Mouse (Mus musculus) limb, embryonic 11.5 days (tissue): ENCODE measurements around the gene Paxx. TPM values are rescaled to one million over a fixed set of nuclear protein-coding genes. Genes with fewer than 3 reads are reported as not detected.

Source experiments
- ATAC-seq: fragments of 200-750 bp; cut with Nextera tagmentation; 2 replicates; pipeline ENCODE4 v1.8.0; 2017; ENCODE audit warnings: low read depth; ENCODE audit not compliant: insufficient number of reproducible peaks, low FRiP score, low TSS enrichment
- DNase-seq: peaks from one replicate; pipeline ENCODE4 v3.0.0-alpha.2; 2015; ENCODE audit warnings: low spot score
- H3K27ac ChIP-seq: fragments of 300-500 bp; sonication (generic); replicated peaks from 2 replicates; pipeline ENCODE4 v1.5.1; 2014; ENCODE audit warnings: low read depth, mild to moderate bottlenecking, low read length
- H3K27me3 ChIP-seq: fragments of 300-500 bp; sonication (generic); 2 replicates; pipeline ENCODE4 v1.6.1; 2014; ENCODE audit warnings: mild to moderate bottlenecking, low read length, mixed read lengths; ENCODE audit not compliant: control insufficient read depth, insufficient read depth
- H3K36me3 ChIP-seq: fragments of 300-500 bp; sonication (generic); 2 replicates; pipeline ENCODE4 v1.6.1; 2014; ENCODE audit warnings: mild to moderate bottlenecking, low read length, moderate library complexity, mixed read lengths; ENCODE audit not compliant: control insufficient read depth, insufficient read depth
- H3K4me1 ChIP-seq: fragments of 300-500 bp; sonication (generic); 2 replicates; pipeline ENCODE4 v1.6.1; 2014; ENCODE audit warnings: low read length, mixed read lengths; ENCODE audit not compliant: control insufficient read depth, insufficient read depth
- H3K4me2 ChIP-seq: fragments of 300-500 bp; sonication (generic); 2 replicates; pipeline ENCODE4 v1.6.1; 2014; ENCODE audit warnings: low read depth, mild to moderate bottlenecking, moderate library complexity; ENCODE audit not compliant: severe bottlenecking
- H3K4me3 ChIP-seq: fragments of 300-500 bp; sonication (generic); 2 replicates; pipeline ENCODE4 v1.5.1; 2014; ENCODE audit warnings: low read depth, low read length
- H3K9ac ChIP-seq: fragments of 300-500 bp; sonication (generic); 2 replicates; pipeline ENCODE4 v1.6.1; 2014; ENCODE audit warnings: mild to moderate bottlenecking, low read length
- H3K9me3 ChIP-seq: fragments of 300-500 bp; sonication (generic); 2 replicates; pipeline ENCODE4 v1.6.1; 2016; ENCODE audit warnings: low read length; ENCODE audit not compliant: control insufficient read depth
- WGBS: fragments of 180-500 bp; shearing (Covaris S2); extraction: QIAGEN DNeasy Blood & Tissue Kit; methylation state at CpG from one replicate; pipeline ENCODE4 v1.1.7; 2014; 5-methylcytosine and 5-hydroxymethylcytosine counted together
- polyA plus RNA-seq: library from polyadenylated mRNA; unstranded; fragments of >200 nt; fragmentation: Nextera tagmentation; extraction: Ambion mirVana; gene quantifications from 2 replicates; pipeline ENCODE4 v1.2.1, GENCODE M21; 2014

Gene Paxx
- polyA plus RNA-seq, 1 experiment from 2014 or later = 18.1 TPM

- DNase-seq (no peak), ATAC-seq (no peak)
- no peak overlapping the region for H3K27ac ChIP-seq
- H3K4me1 ChIP-seq = no peaks in the 10 kb centered on the region
- H3K9ac ChIP-seq = no peak overlapping the region
- H3K4me3 ChIP-seq = no peak overlapping the region
- 86% methylated on average over 10 of the region's 10 CpGs for WGBS
- no peaks in the 10 kb centered on the region for H3K9me3 ChIP-seq
- no peaks in the 10 kb centered on the region; the same call in 1 of the 2 replicates for H3K36me3 ChIP-seq
- no peaks in the 10 kb centered on the region for H3K27me3 ChIP-seq
- no peak overlapping the region for H3K4me2 ChIP-seq
These were observed 24.5 kb downstream of the Paxx start for GRCm38 (mm10) chr2:25436286-25436820.

DNA sequence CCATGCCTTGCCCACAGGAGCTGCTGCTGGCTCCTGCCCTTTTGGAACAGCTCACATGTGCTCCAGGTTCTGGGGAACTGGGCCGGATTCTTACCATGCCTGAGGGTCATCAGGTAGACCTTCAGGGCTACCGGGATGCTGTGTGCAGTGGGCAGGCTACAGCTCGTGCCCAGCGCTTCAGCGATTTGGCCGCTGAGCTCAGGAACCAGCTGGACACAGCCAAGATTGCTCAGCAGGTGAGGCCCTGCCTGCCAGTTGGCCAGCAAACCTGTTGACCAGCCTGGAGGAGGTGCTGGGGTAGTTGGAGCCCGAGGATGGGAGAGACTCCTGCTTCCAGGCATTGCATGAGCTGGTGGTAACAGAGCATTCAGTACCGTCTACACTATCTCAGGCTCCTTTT is 26.6 kb downstream of the Paxx start:
- 86% methylated on average over 8 of the region's 8 CpGs for WGBS
- Histone ChIP-seq H3K36me3 (no peaks in the 10 kb centered on the region; the same call in 1 of the 2 replicates), H3K9ac (no peak overlapping the region), H3K9me3 (no peaks in the 10 kb centered on the region), H3K27me3 (peaks cover under 1% of the 10 kb centered on the region; the same call in 1 of the 2 replicates), H3K4me3 (no peak overlapping the region), H3K4me2 (no peak overlapping the region), H3K27ac (no peak overlapping the region), H3K4me1 (no peaks in the 10 kb centered on the region)
- DNase-seq (no peak), ATAC-seq (no peak)

DNA sequence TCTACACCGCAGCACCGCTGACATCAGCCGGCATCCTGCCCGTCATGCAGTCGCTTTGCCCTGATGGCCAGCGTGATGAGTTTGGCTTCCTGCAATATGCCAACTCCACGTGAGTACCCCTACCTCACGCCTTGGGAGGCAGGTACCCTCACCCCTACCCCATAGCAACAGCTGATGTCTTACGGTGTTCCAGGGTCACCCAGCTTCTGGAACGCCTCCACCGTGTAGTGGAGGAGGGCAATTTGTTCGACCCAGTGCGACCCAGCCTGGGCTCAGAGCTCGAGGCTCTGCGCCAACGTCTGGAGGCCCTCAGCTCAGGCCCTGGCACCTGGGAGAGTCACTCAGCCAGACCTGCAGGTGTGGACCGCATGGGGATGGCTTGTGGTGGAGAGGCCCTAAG is 27.8 kb downstream of the Paxx start:
- Histone ChIP-seq H3K9me3 (no peaks in the 10 kb centered on the region), H3K36me3 (no peaks in the 10 kb centered on the region), H3K27me3 (peaks cover 5% of the 10 kb centered on the region; the same call in 1 of the 2 replicates), H3K4me2 (no peak overlapping the region), H3K27ac (no peak overlapping the region), H3K4me3 (no peak overlapping the region), H3K4me1 (0 out of 2 replicates have a peak, but pooled peaks cover 3% of the 10 kb centered on the region), H3K9ac (no peak overlapping the region)
- ATAC-seq (no peak), DNase-seq (no peak)
- WGBS = 75% methylated on average over 17 of the region's 17 CpGs

DNA sequence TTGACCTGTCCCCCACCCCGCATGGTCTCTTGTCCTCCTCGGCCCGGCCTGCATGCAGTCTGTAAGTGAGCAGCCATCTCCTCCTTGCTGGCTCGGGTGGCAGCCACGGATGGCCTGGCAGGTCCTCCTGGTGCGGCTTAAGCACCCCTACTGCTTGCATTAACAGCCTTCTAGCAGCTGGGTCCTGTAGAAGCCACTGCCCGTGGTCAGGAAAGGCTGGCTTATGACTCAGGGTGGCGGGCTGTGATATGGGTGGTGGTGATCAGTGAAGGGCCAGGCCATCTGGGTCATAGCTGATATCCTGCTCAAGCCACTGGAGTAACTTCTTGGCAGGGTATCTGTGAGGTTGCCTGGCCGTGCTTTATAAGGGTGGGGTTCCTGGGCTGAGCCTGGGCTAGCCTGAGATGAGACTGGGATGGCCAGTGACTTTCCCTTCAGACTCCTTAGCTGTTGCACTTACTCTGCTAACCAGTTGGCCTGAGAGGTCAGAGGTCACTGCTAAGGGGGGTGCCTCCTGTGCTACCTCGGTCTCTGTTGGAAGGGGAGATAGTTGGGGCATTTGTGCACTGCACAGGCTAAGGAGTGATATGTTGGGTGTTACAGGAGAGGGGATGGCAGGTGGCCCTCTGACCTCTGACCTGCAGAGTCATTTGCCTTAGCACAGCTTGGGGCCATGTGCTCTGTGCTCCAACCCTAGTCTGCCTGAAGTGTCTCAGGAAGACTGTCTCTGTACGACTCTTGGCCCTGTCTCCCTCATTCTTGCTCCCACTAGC is 28.4 kb downstream of the Paxx start:
- Histone ChIP-seq H3K9ac (no peak overlapping the region), H3K27ac (no peak overlapping the region), H3K4me3 (no peak overlapping the region), H3K4me2 (no peak overlapping the region), H3K36me3 (no peaks in the 10 kb centered on the region), H3K9me3 (no peaks in the 10 kb centered on the region), H3K4me1 (0 out of 2 replicates have a peak, but pooled peaks cover 3% of the 10 kb centered on the region), H3K27me3 (peaks cover 5% of the 10 kb centered on the region; the same call in 1 of the 2 replicates)
- ATAC-seq = no peak
- 57% methylated on average over 11 of the region's 11 CpGs for WGBS
- no peak for DNase-seq

DNA sequence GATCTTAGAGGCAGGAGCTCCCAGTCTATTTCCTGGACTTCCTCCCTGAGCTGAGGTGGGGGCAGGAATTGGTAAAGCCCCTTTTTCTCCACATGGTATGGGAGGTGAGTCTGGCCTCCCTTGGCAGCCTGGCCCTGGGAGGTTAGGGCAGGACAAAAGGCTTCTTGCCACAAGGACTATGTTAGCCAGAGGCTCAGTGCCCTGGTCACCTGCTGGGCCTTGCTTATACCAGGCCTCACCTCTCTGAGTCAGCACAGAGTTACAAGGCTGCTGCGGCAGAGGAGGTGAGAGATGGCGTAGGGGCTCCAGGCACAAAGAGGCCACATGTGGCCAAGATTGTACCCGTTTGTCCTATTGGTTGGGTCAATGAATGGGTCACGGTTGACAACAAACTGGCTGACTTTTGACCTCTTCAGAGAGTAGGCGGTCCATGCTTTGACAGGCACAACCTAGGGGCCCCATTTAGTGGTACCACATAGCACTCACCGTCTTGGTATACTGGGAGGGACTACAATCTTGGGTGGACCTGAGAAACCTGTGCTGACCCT is 29.5 kb downstream of the Paxx start:
- H3K4me1 ChIP-seq = 0 out of 2 replicates have a peak, but pooled peaks cover 3% of the 10 kb centered on the region
- WGBS = 62% methylated on average over 6 of the region's 6 CpGs
- H3K36me3 ChIP-seq = no peaks in the 10 kb centered on the region
- no peak for ATAC-seq
- H3K4me2 ChIP-seq = no peak overlapping the region
- no peak overlapping the region for H3K4me3 ChIP-seq
- no peaks in the 10 kb centered on the region for H3K9me3 ChIP-seq
- peaks cover 7% of the 10 kb centered on the region for H3K27me3 ChIP-seq
- DNase-seq = no peak
- no peak overlapping the region for H3K9ac ChIP-seq
- no peak overlapping the region for H3K27ac ChIP-seq

- DNase-seq (no peak), ATAC-seq (no peak)
- H3K4me1 ChIP-seq = 0 out of 2 replicates have a peak, but pooled peaks cover 3% of the 10 kb centered on the region
- 72% methylated on average over 17 of the region's 17 CpGs for whole genome bisulfite sequencing
- no peak overlapping the region for H3K4me2 ChIP-seq
- peaks cover 14% of the 10 kb centered on the region for H3K27me3 ChIP-seq
- no peak overlapping the region for H3K27ac ChIP-seq
- no peak overlapping the region for H3K4me3 ChIP-seq
- no peaks in the 10 kb centered on the region for H3K9me3 ChIP-seq
- H3K36me3 ChIP-seq = no peaks in the 10 kb centered on the region
- H3K9ac ChIP-seq = peak overlapping the region; percentile 12; the same call in 1 of the 2 replicates
These were observed 30.3 kb downstream of the Paxx start for GRCm38 (mm10) chr2:25430395-25431233.

- Histone ChIP-seq H3K4me1 (0 out of 2 replicates have a peak, but pooled peaks cover 3% of the 10 kb centered on the region), H3K36me3 (no peaks in the 10 kb centered on the region), H3K27ac (no peak overlapping the region), H3K9ac (no peak overlapping the region), H3K27me3 (peaks cover 24% of the 10 kb centered on the region), H3K4me2 (peak overlapping the region; percentile 95; the same call in 1 of the 2 replicates), H3K4me3 (peak overlapping the region; percentile 72), H3K9me3 (no peaks in the 10 kb centered on the region)
- DNase-seq (no peak), ATAC-seq (no peak)
- 74% methylated on average over 5 of the region's 5 CpGs for WGBS
These were observed 31.3 kb downstream of the Paxx start for GRCm38 (mm10) chr2:25429435-25430180.
